Mouse (Mus musculus) spleen, embryonic (tissue): ENCODE data around the gene Frrs1.

Source experiments
- CTCF ChIA-PET: fragments of 350-600 bp; sonication (Branson Sonifier 250); formaldehyde crosslinking; loops from one replicate; lab custom pipeline; 2022; lab: Charles Lee

Gene Frrs1

DNA sequence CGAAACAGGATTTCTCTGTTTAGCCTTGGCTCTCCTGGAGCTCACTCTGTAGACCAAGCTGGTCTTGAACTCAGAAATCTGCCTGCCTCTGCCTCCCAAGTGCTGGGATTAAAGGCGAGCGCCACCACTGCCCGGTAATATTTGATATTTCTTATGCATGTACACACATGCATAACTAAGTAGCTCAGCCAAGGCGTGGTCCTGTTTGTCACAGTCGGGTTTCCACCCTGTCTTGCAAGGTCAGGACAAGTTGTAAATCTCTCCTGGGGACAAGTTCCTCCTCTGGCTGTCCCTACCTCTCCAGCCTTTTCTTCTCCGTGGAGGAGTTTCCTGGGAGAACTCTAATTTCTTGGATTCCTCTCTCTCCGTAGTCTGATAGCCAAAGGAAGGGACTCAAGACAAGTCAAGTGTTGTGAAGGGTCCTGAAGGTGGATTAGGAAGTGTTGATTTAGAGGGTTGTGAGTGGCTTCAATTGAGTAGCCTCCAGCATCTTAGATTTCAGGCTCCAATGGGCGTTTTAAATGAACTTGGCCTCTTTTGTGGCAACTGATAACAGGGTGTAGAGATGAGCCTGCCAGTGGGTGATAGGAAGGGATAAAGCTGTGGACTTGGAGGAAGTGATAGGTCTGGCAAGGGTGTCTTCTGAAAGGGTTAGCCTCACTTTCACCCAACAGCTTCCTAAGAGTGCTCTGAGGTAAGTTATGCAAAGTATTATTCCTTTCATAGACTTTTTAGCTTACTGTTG lies at the start of gene Frrs1:
Gene Frrs1, plus strand, starts transcription at position 524 of the 745 bp plus-strand sequence.
- CTCF ChIA-PET: no interaction called here

- CTCF ChIA-PET: interaction anchor here (0.7 kb wide), 1 partner anchor 109 kb away, joined by 4 read pairs; no protein-coding TSS in a partner anchor
Observed at GRCm38 (mm10) chr3:116810351-116810750, 48.9 kb upstream of the Frrs1 start.

GRCm38 (mm10) chr3:116812946-116813345 lies 46.3 kb upstream of the Frrs1 start:
- CTCF ChIA-PET: no interaction called here

DNA sequence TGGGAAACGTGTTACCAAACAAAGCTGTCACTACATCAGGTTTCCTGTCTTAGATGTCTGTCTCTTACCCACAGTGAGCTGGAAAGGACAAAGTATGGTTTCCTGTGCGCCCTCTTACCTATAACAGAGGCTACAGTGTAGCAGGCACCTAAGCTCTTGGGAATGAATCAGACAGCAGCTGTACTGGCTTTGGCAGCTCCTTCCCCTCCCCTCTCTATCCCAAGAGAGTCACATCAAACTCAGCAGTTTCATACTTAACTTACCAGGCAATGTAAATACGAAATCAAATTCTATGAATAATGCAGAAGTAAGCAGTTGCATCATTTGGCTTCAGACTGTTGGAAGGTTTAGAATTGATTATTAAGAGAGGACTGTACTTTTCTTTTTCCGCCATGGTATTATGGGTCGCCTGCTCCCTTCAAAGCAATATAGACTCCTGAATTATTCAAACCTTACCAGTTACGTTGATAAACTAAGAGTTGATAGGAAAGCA lies 43.9 kb upstream of the Frrs1 start:
- CTCF ChIA-PET: interaction anchor here (0.6 to 1.3 kb wide), 2 partner anchors 15 to 20 kb away, joined by 3 to 9 read pairs; no protein-coding TSS in a partner anchor

DNA sequence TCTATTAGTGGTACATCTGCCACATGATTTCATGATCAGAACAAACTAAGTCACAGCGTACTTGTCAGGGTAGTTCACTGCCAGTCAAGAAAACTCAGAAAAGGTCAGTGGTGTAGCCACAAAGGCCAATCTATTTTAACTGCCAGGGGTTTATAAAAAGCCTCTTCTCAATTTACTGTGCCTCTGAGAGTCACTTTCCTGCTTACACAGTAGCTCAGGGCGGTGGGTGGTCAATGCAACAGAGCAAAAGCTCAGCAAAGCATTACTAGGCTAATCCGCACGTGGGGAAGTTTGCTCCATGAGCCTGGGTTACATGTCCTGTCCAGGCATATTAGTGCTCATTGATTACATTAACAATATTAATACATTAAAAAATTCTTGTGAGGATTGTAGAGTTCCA lies 43.3 kb upstream of the Frrs1 start:
- CTCF ChIA-PET: interaction anchor here (0.5 to 0.6 kb wide), 2 partner anchors 15 to 515 kb away, joined by 5 to 9 read pairs; no protein-coding TSS in a partner anchor

GRCm38 (mm10) chr3:116816674-116817215 lies 42.5 kb upstream of the Frrs1 start:
- CTCF ChIA-PET: no interaction called here

- CTCF ChIA-PET: no interaction called here
Observed at GRCm38 (mm10) chr3:116817231-116817630, 42.0 kb upstream of the Frrs1 start.

DNA sequence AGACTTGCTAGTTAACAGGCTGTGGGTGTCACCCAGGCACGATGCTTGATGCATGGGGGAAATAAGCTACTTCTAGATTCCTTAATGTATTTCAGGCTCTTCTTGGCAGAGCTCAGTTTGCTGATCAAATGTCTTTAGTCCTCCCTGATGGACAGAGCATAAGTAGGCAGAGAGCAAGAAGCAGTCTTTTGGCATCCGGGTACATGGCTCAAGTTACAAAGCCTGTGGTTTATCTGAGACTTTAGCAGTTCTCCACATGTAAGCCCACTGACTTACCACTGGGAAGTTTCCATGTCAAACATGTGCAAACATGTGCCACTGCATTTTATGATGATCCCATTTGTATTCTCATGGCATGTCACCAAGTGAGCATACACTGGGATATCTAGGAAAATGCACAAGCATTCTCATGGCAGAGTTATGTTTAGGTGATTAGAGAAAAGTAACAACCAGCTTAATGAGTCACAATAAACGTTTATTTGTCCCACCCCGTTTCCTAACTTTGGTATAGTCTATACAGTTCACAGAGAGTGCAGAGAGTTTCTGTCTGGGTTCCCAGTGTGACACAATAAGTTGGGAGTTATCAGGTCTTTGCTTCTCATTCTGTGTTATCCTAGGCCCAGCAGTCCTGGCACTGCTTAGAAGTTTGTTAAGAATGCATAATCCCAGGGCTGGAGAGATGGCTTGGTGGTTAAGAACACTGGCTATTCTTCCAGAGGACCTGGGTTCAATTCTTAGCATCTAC lies 32.6 kb upstream of the Frrs1 start:
- CTCF ChIA-PET: no interaction called here

DNA sequence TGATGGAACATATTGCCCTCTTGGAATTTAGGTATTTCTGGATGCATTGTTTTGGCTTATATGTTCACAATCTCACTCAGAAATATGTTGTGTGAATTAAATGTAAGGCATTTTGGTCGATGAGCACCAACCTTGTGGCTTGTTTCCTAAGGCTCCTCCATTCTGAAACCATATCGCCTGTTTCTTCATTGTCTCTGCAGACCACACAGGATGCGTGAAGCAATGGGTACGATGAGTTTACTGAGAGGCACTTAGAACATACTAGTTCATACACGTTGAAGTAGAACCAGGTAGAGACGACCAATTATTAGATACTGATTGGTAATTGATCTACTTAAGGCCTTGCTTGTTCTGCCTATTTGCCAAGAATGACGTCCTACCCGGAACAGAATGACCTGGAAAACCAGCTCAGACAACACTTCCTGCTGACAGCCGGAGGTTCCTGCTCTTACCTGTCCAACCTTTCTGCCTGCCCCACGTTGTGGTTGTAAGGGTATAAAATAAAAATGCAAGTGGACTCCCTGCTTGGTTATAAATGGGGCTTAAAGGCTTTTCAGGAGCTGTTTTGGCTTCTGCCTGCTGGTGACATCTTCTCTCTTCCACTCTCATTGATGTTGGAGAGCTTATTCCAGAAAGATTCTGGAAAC lies 29.9 kb upstream of the Frrs1 start:
- CTCF ChIA-PET: no interaction called here

- CTCF ChIA-PET: no interaction called here
Observed at GRCm38 (mm10) chr3:116831324-116831723, 27.9 kb upstream of the Frrs1 start.

- CTCF ChIA-PET: no interaction called here
Observed at GRCm38 (mm10) chr3:116832526-116833310, 26.5 kb upstream of the Frrs1 start.

DNA sequence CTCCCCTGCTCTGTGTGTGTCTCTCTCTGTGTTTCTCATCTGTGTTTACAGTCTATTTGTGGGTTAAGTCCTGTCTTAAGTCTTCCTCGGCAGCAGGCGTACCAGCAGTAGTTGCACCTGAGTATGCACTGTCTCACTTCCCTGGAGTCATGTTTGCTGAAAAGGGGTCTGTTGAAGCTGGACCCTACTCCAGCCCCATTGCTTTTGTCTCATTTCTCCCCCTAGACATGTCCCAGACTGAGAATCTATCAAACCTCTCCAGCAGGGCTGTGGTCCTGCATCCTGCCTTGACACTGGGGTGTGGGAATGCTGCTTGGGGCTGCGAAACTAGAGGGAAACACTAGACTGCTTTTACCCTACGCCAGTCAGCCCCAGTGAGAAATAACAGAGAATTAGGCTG lies 25.8 kb upstream of the Frrs1 start:
- CTCF ChIA-PET: no interaction called here

DNA sequence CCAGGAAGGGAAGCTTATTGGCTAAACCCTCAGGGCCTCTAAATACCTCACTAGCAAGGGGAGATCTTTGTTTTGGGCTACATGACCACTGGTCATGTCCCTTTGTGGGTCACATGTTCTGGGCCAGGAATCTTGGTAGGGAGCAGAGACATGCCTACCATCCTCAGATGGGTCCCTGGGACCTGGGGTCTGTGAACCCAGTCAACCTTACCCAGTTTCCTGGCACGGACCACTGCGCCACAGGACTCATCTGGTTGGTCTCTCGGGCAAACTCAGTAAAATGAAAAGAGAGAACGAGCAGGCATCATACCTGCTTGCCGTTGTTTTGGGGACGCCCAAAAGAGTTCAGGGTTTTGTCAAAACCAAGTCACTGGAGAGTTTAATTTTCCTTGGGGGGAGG lies 25.0 kb upstream of the Frrs1 start:
- CTCF ChIA-PET: interaction anchor here (0.5 to 0.6 kb wide), 2 partner anchors 11 to 67 kb away, joined by 3 read pairs; no protein-coding TSS in a partner anchor

GRCm38 (mm10) chr3:116835350-116835749 lies 23.9 kb upstream of the Frrs1 start:
- CTCF ChIA-PET: interaction anchor here (0.5 to 1.3 kb wide), 3 partner anchors 17 to 34 kb away, joined by 3 to 13 read pairs (median 9); no protein-coding TSS in a partner anchor

DNA sequence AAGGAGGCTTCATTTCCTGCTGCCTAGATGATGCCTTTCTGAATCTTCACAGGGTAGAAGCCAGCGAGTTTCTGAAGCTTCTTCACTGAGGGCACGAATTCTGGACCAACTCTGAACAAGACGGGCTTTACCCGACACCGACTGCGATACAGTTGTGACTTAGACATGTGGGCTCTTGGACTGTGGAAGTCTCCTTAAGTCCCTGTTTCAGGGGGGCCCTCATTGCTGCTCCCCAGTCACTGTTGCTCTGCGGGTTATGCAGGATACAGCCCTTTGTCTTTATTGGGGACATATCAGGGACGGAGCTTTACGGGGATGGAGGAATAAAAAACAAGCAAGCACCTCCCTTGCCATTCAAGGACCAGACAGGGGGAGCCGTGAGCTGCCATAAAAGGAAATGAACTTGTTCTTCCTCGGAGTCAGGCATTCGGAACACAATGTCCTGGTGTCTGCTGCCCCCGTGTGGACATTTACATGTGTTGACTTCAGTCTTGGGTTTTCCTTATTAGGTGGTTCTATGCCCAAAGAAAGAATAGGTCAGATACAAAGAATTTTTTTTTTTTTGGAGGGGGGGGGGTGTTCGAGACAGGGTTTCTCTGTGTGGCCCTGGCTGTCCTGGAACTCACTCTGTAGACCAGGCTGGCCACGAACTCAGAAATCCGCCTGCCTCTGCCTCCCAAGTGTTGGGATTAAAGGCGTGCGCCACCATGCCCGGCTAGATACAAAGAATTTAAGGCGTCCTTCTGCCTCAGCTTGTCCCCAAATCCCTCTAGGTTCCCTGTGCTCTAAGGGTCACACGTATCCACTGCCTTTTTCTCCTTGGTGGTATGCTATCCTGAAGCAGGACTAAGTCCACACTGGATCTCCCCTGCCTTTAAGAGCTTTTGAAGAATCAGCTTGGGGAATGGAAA lies 23.2 kb upstream of the Frrs1 start:
- CTCF ChIA-PET: interaction anchor here (0.5 to 1.3 kb wide), 4 partner anchors 17 to 84 kb away, joined by 3 to 13 read pairs (median 6); no protein-coding TSS in a partner anchor

GRCm38 (mm10) chr3:116836681-116837475 lies 22.4 kb upstream of the Frrs1 start:
- CTCF ChIA-PET: interaction anchor here (1.3 kb wide), 1 partner anchor 85 kb away, joined by 4 read pairs; no protein-coding TSS in a partner anchor

DNA sequence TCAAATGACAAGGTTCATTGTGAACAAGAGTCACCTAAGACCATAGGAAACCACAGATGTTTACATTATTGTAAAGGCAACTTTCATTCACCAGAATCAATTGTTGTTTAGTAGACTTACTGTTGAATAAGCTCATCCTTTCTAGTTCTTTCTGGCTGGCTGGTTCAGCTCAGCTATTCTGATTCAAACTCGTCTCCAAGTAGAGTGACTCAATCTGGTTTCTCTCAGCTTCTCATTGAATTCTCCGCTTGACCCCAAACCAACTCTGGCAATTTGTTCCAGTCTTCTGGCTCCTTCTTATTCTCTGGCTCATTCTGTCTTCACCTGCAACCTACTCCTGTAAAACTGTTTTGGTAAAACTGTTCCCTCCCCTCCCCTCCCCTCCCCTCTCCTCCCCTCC lies 18.0 kb upstream of the Frrs1 start:
- CTCF ChIA-PET: interaction anchor here (0.7 kb wide), 1 partner anchor 13 kb away, joined by 3 read pairs; no protein-coding TSS in a partner anchor

- CTCF ChIA-PET: interaction anchor here (0.6 kb wide), 1 partner anchor 11 kb away, joined by 3 read pairs; no protein-coding TSS in a partner anchor
Observed at GRCm38 (mm10) chr3:116844880-116845579, 14.2 kb upstream of the Frrs1 start.
